Mouse (Mus musculus): Measurements from ENCODE around the gene Arih2. TPM values are rescaled to one million over a fixed set of nuclear protein-coding genes. Genes with fewer than 3 reads are reported as not detected.
A peak's percentile ranks its signal among the peaks of the same experiment; 100 is the strongest.
"Not testable (repeated sequence)": the region's sequence is repeated elsewhere in the genome, so short reads cannot be mapped to it uniquely, and the experiment has no call there.

Arih2 gene
- polyA plus RNA-seq (2012; rRNA removed), result 25.8 and 32.4 TPM in 2 replicates

DNA sequence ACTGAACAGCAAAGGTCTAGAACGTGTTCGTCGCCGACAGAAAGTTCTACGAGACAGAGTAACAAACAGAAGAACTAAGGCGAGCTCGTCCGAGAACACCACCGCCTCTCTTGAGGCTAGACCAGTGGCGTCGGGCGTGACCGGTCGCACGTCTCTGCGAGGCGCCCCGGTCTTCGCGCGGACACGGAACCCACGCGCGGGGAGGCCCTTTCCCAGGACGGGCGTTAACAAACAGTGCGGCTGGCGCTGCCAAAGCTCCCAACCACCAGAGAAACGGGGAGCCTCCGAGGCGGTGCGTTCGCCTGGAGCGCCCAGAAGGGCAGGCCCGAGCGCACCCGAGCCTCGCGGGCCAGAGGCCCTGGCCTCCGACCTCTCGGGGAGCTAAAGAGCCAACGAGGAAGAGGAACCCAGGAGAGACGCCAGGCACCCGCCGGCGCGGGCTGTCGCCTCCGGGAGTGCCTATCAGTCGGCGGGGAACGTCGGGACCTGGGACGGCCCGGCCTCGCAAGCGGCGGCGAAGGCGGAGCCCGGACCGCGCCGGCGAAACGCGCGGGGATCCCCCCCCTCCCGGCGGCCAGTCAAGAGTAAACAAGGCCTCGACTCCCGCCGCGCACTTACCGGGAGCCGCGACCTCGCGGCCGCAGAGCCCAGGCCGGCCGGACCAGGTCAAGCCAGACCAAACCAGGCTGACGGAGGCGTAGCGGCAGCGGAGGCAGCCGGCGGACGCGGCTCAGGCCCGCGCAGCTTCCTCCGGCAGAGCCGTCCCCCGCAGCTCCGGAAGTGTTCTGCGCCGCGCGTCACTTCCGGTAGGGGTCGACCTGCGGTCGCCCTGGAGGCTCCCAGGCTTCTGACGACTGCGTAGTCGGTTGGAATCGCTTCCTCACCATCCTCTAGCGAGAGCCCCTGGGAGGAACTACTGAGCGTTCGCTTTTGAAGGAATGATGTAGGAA, at the start of gene Arih2:
Gene Arih2 (minus strand): TSS at position 776 of the 950 bp plus-strand sequence.
- under 1% methylated on average over 112 of the region's 112 CpGs for WGBS
- DNase-seq (ENCODE audit: low read depth, low spot score), result peak; percentile 77

DNA sequence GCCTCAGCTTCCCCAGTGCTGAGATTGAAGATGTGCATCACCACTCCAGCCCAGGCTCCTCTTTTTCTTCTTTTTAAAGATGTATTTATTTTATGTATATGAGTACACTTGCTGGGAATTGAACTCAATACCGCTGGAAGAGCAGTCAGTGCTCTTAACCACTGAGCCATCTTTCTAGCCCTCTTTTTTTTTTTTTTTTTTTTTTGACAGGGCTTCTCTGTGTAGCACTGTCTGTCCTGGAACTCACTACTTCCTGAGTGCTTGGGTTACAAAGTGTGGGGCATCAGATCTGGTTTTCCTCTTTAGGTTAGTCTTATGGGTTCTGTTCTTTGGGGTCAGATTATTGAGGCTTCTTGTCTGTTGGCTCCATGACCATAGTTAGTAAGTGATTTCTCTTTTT, 45.3 kb upstream of the Arih2 start:
- DNase-seq (ENCODE audit: low read depth, low spot score), result no peak
- WGBS, result 78% methylated on average over 1 of the region's 1 CpGs

DNA sequence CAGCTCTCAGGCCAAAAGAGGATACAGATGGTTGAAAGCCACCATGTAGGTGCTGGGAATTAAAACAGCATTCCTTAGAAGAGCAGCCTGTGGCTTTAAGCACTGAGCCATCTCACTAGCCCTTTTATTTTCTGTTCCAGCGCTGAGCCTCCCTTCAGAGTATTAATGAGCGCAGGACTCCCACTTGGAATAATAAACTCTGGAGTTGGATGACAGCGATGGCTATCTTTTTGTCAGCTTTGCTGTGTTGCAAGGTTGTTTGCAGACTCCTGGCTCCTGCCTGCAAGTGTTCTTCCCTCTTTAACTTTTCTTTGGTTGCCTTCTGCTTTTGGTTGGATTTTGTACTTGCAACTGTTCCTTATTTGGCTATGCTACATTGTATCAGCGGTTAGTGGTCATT, 44.8 kb upstream of the Arih2 start:
- no peak for DNase-seq (ENCODE audit: low read depth, low spot score)

DNA sequence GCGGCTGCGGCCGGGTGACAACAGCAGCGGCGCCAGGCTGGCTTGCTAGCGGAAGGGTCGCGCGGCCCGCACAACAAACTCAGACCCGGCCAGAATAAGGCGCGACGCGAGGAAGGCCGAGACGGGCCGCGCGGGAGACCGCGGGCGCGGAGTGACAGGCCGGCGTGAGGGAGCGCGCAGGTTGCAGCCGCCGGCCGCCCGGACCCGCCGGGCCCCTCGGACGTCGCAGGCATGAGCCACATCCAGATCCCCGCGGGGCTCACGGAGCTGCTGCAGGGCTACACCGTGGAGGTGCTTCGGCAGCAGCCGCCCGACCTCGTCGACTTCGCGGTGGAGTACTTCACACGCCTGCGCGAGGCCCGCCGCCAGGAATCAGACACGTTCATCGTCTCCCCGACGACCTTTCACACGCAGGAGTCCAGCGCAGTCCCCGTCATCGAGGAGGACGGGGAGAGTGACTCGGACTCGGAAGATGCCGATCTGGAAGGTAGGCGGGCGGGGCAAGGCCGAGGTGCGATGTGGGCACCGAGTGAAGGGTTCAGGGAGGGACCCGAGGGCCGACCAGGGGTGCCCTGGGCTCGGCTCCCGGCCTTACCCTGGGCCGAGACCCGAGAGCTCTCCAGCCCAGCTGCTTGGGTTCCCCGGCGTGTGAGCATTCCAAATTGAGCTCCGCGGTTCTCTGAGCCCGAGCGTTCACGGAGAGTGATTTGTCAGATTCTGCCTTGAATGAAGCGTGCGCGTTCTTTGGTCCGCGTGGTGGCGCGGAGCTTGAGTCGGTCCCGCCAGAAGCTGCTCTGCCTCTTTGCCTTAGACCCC, 43.2 kb upstream of the Arih2 start:
- no peak for DNase-seq (ENCODE audit: low read depth, low spot score)
- under 1% methylated on average over 92 of the region's 92 CpGs for WGBS

More for the DNA sequence above, 44.8 kb upstream of the Arih2 start:
- WGBS, result 45% methylated on average over 4 of the region's 4 CpGs

DNA sequence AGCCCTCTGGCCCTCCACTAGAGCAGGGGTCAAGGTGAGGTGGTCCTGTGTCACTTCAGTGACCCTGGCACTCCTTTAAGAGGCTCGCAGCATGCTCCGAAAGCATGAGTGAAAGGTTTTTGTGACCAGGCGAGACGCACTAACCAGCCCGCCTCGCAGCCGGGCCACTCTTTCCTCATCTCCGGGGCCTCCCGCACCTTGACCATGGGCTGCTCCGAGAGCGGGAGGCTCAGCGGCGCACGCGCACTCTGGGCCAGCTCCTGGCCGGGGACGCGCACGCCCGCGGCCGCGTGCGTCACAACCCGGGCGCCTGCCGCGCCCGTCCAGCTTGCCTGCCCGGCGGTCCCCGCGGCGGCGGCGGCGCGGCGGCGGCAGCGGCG, 42.6 kb upstream of the Arih2 start:
- WGBS, result under 1% methylated on average over 42 of the region's 42 CpGs
- DNase-seq (ENCODE audit: low read depth, low spot score), result no peak

DNA sequence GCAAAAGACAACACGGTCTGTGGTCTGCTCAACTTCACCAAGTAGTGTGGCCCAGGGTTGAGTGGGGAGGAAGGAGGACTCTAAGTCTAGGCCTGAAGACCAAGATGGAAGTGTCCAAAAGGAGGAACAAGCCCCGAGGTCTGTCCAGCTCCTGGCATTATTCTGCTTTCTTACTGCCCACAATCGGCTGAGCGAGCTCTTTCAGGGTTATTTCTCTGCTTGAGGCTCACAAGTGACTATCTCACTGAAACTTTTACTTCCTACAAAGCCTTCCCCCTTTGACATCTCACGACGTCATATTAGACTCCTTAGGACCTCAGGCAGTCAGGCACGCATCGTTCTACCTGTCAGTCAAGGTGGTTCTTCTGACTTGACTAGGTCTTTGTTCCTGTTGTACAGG, 42.2 kb upstream of the Arih2 start:
- DNase-seq (ENCODE audit: low read depth, low spot score), result no peak
- WGBS, result 46% methylated on average over 8 of the region's 8 CpGs

DNA sequence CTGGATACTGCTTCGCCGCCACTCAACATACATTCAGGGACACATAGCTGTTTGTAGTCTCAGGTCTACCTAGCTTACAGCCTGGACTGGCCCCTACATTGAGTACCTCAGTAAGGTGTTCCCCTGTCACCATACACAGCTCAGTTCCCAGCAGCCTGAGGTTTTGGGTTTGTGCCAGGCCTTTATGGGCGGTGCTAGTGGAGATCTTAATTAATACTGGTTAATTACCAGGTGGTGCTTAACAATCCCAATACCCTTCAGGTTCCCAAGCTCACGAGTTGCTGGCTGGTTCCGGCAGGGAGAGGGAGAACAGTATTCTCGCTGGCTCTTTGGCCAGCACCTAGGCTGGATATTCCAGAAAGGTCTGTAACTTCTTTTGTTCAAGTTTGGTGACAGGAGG, 41.7 kb upstream of the Arih2 start:
- DNase-seq (ENCODE audit: low read depth, low spot score), result no peak
- WGBS, result 73% methylated on average over 6 of the region's 6 CpGs

DNA sequence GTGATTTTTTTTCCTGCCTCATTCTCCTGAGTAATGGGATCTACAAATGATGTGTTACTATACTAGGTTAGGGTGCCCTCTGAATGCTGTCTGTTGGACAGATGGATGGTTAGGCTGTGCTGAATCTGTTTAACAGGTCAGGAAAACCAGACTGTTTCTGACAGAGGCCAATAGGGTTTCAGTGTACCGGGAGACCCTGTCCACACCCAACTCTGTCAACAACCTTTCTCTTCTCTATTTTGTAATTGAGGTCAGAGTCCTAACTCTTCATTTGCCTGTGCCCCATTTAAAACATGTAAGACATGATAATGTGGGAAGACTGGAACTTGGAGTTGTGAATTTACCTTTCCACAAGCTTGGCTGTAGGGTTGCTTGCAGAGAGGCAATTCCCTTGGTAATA, 40.8 kb upstream of the Arih2 start:
- DNase-seq (ENCODE audit: low read depth, low spot score), result no peak
- WGBS, result 27% methylated on average over 1 of the region's 1 CpGs

DNA sequence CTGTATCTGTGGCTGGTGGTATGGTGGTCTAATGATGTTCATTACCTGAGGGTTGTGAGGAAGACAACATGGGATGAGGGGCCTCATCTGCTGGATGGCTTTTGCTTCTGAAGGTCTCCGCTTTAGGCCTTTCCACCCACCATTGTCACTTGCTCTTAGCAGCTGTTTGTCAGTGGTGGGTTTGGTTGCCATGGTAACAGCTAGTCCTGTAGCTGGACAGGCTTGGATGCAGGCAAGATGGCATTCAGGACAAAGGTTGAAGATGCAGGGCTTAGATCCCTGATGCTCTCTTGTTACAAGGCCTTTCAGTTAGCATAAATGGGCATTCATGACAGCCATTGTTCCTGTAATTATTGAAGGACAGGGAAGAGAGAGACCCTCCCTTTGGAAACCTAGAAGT, 39.9 kb upstream of the Arih2 start, which contains the start of gene Prkar2a:
Gene Prkar2a (plus strand): TSS at position 209 of the 400 bp plus-strand sequence.
- WGBS, result 100% methylated on average over 1 of the region's 1 CpGs
- DNase-seq (ENCODE audit: low read depth, low spot score), result no peak

DNA sequence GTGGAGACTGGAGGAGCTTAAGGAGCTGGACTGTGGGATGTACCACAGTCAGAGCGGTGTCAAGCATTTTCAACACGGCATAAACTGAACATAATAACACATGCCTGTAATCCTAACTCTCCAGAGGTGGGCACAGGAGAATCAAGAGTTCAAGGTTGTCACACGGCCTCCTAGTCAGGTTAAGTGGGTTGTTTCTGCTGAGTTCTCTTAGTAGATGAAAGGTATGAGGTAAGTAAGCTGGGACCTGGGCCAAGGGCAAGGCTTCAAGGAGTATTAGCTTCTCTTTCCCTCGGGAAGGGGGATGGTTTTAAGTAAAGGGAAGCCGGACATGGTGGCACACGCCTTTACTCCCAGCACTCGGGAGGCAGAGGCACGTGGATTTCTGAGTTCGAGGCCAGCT, 39.3 kb upstream of the Arih2 start:
- DNase-seq (ENCODE audit: low read depth, low spot score), result no peak
- WGBS, result 40% methylated on average over 9 of the region's 9 CpGs

DNA sequence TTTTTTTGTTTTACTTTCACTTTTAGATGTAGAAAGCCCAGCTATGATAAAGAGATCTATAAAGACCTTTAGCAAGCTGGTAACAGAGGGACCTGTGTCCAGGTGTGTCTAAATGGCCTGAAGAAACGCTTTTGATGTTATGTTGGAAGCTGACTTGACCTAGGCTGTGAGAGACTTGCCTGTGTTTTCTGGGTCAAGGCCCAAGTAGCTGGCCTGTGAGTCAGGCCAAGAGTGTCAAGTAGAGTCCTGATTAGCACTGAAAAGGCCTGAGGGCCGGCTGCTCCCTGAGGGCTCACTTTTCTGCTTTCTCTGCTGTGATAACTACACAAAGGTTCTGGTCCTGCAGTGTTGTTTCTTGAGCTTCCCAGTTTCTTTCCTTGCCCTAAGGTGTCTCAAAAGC, 38.5 kb upstream of the Arih2 start:
- no peak for DNase-seq (ENCODE audit: low read depth, low spot score)
- WGBS, result 33% methylated on average over 2 of the region's 2 CpGs

DNA sequence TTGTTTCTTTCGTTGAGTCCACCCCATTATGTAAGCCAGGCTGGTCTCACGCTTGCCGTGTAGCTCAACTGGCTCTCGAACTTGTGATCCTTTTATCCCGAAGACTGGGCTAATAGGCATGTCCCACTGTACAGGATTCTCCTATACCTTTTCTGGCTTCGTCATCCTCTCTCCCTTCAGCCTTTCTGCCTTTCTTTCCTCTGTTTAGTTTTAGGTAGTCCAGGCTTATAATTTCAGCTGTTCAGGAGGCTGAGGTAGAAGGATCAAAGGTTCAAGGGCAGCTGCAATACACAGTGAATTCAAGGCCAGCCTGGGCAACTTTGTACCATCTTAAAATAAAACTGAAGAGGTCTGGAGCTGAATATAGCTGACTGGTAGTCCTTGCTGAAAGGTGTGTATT, 38.0 kb upstream of the Arih2 start:
- WGBS, result 72% methylated on average over 6 of the region's 6 CpGs
- DNase-seq (ENCODE audit: low read depth, low spot score), result no peak

DNA sequence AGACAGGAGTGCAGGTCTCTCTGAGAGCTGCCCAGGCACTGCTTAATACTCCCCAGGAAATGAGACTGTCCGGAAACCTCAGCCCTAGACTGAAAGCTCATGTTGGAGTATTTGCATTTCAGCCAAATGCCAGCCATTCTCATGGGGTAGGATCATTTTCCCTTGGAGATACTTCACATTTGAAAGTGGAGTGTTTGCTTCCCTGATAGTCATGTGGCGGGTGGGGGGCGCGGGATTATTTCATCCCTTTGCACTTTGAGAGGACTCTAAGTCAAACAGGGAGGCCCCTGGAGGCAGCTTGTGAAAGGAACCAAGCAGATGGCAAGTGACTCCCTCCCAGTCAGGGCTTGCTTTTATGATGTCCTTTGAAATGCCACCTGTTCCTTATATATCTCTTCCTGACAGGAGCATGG, 37.3 kb upstream of the Arih2 start:
- 22% methylated on average over 4 of the region's 4 CpGs for WGBS
- no peak for DNase-seq (ENCODE audit: low read depth, low spot score)

DNA sequence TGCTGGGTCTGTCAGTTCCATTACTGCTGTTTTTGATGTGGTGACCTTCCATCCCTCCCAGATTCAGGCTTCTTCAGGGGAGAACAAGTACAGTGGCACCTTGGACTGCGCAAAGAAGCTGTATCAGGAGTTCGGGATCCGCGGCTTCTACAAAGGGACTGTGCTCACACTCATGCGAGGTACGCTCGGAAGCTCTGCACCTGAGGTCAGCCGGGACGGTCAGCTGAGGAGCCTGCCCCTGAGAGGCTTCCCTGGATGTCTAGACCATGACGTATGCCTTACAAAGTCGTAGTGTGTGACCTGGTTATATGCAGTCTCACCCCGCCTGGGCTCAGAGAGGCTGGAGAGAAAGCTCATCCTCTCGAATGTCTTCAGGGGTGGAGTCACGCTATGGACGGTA, 30.8 kb upstream of the Arih2 start:
- 95% methylated on average over 15 of the region's 15 CpGs for WGBS
- DNase-seq (ENCODE audit: low read depth, low spot score), result no peak

DNA sequence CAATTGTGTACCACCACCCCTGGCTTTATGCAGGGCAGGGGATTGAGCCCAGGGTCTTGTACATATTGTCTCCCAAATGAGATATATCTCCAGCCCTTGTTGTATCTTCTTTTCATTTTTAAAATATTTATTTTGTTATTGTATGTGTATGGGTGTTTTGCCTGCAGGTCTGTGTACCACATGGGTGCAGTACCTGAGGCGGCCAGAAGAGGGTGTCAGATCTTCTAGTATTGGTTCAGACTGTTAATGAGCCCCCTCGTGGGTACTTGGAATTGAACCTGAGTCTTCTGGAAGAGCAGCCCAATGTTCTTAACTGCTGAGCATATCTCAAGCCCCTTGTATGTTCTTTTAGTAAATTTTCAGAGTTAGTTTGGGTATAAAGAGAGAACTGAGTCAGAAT, 24.0 kb upstream of the Arih2 start:
- DNase-seq (ENCODE audit: low read depth, low spot score), result no peak
- WGBS, result 59% methylated on average over 2 of the region's 2 CpGs

DNA sequence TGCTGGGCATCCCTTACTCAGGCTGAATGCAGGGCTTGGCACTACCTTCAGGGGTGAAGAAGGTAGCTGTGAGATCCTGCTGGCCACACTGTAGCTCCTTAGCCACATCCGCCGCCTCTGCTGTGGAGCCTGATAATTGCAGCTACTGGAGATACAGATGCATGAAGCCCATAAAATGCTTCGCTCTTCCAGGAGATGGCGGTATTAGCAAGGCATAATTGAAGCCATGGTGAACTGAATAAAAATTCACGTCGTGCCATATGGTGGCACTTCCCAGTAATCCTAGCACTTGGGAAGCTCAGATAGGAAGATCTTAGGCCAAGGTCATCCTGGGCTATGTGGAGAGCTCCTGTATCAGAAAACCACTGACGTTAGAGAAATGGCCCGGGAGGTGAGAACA, 20.7 kb upstream of the Arih2 start:
- no peak for DNase-seq (ENCODE audit: low read depth, low spot score)

DNA sequence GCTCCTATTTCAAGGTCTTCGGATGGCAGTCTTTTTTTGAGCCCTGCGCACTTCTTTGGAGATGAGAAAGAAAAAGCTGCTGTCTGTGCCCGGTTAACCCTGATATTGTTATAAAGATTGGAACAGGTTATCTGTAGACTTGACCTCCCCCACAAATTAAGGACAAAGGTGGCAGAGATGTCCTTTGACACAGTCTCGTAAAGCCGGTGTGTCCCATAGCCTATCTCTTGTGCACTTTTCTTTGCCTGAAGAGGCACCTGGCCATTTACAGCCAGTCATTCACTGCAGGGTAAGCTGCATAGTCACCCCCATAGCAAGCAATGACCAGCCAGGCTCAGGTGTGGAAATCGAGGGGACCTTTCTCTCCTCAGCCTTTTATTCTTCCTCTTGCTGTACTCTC, 13.5 kb upstream of the Arih2 start:
- no peak for DNase-seq (ENCODE audit: low read depth, low spot score)
- 20% methylated on average over 6 of the region's 6 CpGs for WGBS

More for the DNA sequence above, 20.7 kb upstream of the Arih2 start:
- 66% methylated on average over 8 of the region's 8 CpGs for whole genome bisulfite sequencing

DNA sequence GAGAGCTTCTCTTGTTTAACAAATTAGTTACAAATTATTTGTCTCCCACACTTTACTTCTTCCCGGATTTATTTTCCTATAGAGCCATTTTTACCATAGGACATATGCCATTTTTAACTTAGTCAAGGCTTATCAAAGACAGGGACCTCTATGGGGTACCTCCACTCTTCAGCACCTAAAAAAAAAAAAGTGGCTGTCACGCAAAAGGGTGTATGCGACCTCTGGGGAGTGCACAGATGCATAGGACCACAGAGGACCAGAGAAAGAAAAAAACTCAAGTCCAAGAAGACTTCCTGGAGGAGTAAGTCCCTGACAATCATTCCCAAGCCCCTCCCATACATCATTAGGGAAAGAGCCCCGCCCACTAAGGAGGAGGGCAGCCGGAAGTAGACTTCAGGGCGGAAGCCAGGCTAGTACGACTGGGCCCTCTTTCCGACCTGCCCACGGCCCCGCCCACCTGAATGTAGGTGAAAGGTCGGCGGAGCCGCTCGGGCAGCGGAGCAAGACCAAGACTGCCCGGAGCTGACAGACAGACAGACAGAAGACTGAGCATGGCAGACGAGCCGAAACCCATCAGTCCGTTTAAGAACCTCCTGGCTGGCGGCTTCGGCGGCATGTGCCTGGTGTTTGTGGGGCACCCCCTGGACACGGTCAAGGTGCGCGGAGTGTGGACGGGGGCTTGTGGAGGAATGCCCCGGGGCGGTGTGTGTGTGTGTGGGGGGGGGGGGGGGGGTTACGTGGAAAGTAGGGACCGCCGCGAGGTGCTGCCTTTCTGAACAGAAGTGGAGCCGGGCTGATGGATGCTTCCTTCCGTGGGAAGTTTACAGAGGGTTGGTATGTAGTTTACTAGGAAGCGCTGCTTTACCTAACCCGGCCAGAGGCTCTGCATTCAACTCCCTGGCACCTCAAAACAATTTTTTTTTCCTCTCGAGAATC, 12.8 kb upstream of the Arih2 start, which contains the start of gene Slc25a20:
Gene Slc25a20 (plus strand): TSS at position 412 of the 936 bp plus-strand sequence.
- WGBS, result 3% methylated on average over 36 of the region's 37 CpGs
- DNase-seq (ENCODE audit: low read depth, low spot score), result peak; percentile 92

DNA sequence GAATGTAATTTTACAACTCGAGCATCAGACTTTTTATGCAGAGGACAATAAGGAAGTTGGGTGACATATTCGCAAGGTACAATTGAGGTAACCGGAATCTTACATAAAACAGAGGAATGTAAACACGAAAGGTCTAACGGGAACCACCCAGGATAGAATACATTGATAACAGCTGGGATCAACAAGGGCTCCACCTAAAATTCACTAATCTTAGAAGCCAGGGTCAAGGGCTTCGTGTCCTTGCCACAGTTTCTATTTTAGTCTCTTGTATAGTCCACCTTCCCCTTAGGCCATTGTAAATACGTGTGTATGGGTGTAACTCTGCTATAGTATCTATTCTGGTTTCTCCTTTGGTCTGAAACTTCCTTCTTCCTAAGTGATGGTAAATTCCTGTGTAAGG, 6.7 kb upstream of the Arih2 start:
- not testable (repeated sequence) for DNase-seq (ENCODE audit: low read depth, low spot score)
- WGBS, result 41% methylated on average over 7 of the region's 7 CpGs
